Mouse (Mus musculus) MEL (cell line): ENCODE measurements around the gene Rsrc1. TPM values are rescaled to one million over a fixed set of nuclear protein-coding genes. Genes with fewer than 3 reads are reported as not detected.
"Not testable (repeated sequence)": the region's sequence is repeated elsewhere in the genome, so short reads cannot be mapped to it uniquely, and the experiment has no call there.

Experiments used
- DNase-seq: peaks from one replicate; pipeline ENCODE4 v3.0.0; 2011; ENCODE audit warnings: low read depth, low spot score
- H3K27ac ChIP-seq: 2 replicates; pipeline ENCODE4 v1.5.1; 2012; ENCODE audit warnings: low read depth, mild to moderate bottlenecking, control low read depth, low read length, moderate library complexity; ENCODE audit not compliant: control insufficient read depth
- H3K27me3 ChIP-seq, 2 experiments: fragments of 150-350 bp in 1 of 2; sonication (generic) in 1 of 2; 2 replicates each; pipeline ENCODE4 v1.6.1; 2012; ENCODE audit warnings: low read length in 2 of 2, mild to moderate bottlenecking in 2 of 2, improper control_type of control experiment in 1 of 2, moderate library complexity in 1 of 2; ENCODE audit not compliant: insufficient read depth in 2 of 2, control insufficient read depth in 1 of 2
- H3K36me3 ChIP-seq, 2 experiments: 2 replicates each; pipeline ENCODE4 v1.6.1; 2012 to 2014; ENCODE audit warnings: low read length in 2 of 2, improper control_type of control experiment in 1 of 2, inconsistent platforms in 1 of 2, mild to moderate bottlenecking in 1 of 2; ENCODE audit not compliant: insufficient read depth in 2 of 2, control insufficient read depth in 1 of 2
- H3K4me1 ChIP-seq, 2 experiments: fragments of 150-350 bp in 1 of 2; sonication (generic) in 1 of 2; 2 replicates each; pipeline ENCODE4 v1.6.1; 2012; ENCODE audit warnings: low read length in 2 of 2, improper control_type of control experiment in 1 of 2, mild to moderate bottlenecking in 1 of 2; ENCODE audit not compliant: insufficient read depth in 2 of 2, control insufficient read depth in 1 of 2
- H3K4me3 ChIP-seq, 2 experiments: fragments of 150-350 bp in 1 of 2; sonication (generic) in 1 of 2; 2 replicates each; pipeline ENCODE4 v1.5.1; 2012; ENCODE audit warnings: low read depth in 2 of 2, low read length in 2 of 2, mild to moderate bottlenecking in 2 of 2, moderate library complexity in 2 of 2, control low read depth in 1 of 2, improper control_type of control experiment in 1 of 2; ENCODE audit not compliant: control insufficient read depth in 1 of 2, insufficient read depth in 1 of 2
- H3K79me2 ChIP-seq: 2 replicates; pipeline ENCODE4 v1.6.1; 2012; ENCODE audit warnings: mild to moderate bottlenecking, low read length, moderate library complexity; ENCODE audit not compliant: control insufficient read depth, poor library complexity, insufficient read depth
- H3K9ac ChIP-seq: 2 replicates; pipeline ENCODE4 v1.6.1; 2012; ENCODE audit warnings: low read depth, mild to moderate bottlenecking, control low read depth, low read length, moderate library complexity; ENCODE audit not compliant: control insufficient read depth, poor library complexity, severe bottlenecking
- H3K9me3 ChIP-seq: fragments of 150-350 bp; sonication (generic); replicated peaks from 2 replicates; pipeline ENCODE4 v1.6.1; 2012; ENCODE audit warnings: mild to moderate bottlenecking, low read length, improper control_type of control experiment, moderate library complexity; ENCODE audit not compliant: insufficient read depth
- BHLHE40 ChIP-seq: IDR thresholded peaks from 2 replicates; pipeline ENCODE4 v1.6.1; 2012; ENCODE audit warnings: low read depth, mild to moderate bottlenecking, inconsistent platforms, low read length, improper control_type of control experiment, borderline replicate concordance
- CHD1 ChIP-seq: IDR thresholded peaks from 2 replicates; pipeline ENCODE4 v1.6.1; 2012; ENCODE audit warnings: low read depth, mild to moderate bottlenecking, inconsistent platforms, low read length, improper control_type of control experiment
- CHD2 ChIP-seq: IDR thresholded peaks from 2 replicates; pipeline ENCODE4 v1.6.1; 2011; ENCODE audit warnings: low read length, improper control_type of control experiment
- CTCF ChIP-seq, 3 experiments: IDR thresholded peaks in 2 of 3; conservative IDR thresholded peaks in 1 of 3; 2 replicates each; pipeline ENCODE4 v1.5.1; 2011 to 2012; ENCODE audit warnings: low read length in 3 of 3, low read depth in 2 of 3, mild to moderate bottlenecking in 2 of 3, improper control_type of control experiment in 1 of 3, inconsistent platforms in 1 of 3, mixed read lengths in 1 of 3, moderate library complexity in 1 of 3; ENCODE audit not compliant: control insufficient read depth in 1 of 3, insufficient read depth in 1 of 3, poor library complexity in 1 of 3, severe bottlenecking in 1 of 3
- E2F4 ChIP-seq: IDR thresholded peaks from 2 replicates; pipeline ENCODE4 v1.6.1; 2011; ENCODE audit warnings: low read depth, low read length, improper control_type of control experiment, borderline replicate concordance
- ELF1 ChIP-seq: IDR thresholded peaks from 2 replicates; pipeline ENCODE4 v1.6.1; 2014; ENCODE audit warnings: low read depth, mild to moderate bottlenecking, inconsistent platforms, low read length, improper control_type of control experiment, moderate library complexity
- ETS1 ChIP-seq: IDR thresholded peaks from 2 replicates; pipeline ENCODE4 v1.6.1; 2012; ENCODE audit warnings: low read depth, mild to moderate bottlenecking, inconsistent platforms, low read length, improper control_type of control experiment, moderate library complexity
- GATA1 ChIP-seq: IDR thresholded peaks from 2 replicates; pipeline ENCODE4 v1.6.1; 2011; ENCODE audit warnings: low read depth, low read length, improper control_type of control experiment
- MAFK ChIP-seq: IDR thresholded peaks from 2 replicates; pipeline ENCODE4 v1.6.1; 2011; ENCODE audit warnings: low read depth, mild to moderate bottlenecking, low read length, improper control_type of control experiment, borderline replicate concordance
- MAX ChIP-seq: IDR thresholded peaks from 2 replicates; pipeline ENCODE4 v1.6.1; 2011; ENCODE audit warnings: low read length, improper control_type of control experiment
- MXI1 ChIP-seq: IDR thresholded peaks from 2 replicates; pipeline ENCODE4 v1.6.1; 2011; ENCODE audit warnings: mild to moderate bottlenecking, low read depth, low read length, improper control_type of control experiment
- POLR2A ChIP-seq, 2 experiments: IDR thresholded peaks; 2 replicates each; pipeline ENCODE4 v1.6.1; 2011 to 2012; ENCODE audit warnings: low read length in 2 of 2, mild to moderate bottlenecking in 2 of 2, control low read depth in 1 of 2, improper control_type of control experiment in 1 of 2, low read depth in 1 of 2, moderate library complexity in 1 of 2; ENCODE audit not compliant: control insufficient read depth in 1 of 2, insufficient read depth in 1 of 2, poor library complexity in 1 of 2
- POLR2AphosphoS5 ChIP-seq: IDR thresholded peaks from 2 replicates; pipeline ENCODE4 v1.6.1; 2012; ENCODE audit warnings: low read depth, borderline replicate concordance, mild to moderate bottlenecking, inconsistent platforms, low read length, moderate library complexity, mixed read lengths
- RAD21 ChIP-seq: IDR thresholded peaks from 2 replicates; pipeline ENCODE4 v1.6.1; 2011; ENCODE audit warnings: mild to moderate bottlenecking, low read depth, low read length, improper control_type of control experiment
- RCOR1 ChIP-seq: IDR thresholded peaks from 2 replicates; pipeline ENCODE4 v1.6.1; 2012; ENCODE audit warnings: low read depth, mild to moderate bottlenecking, inconsistent platforms, low read length, improper control_type of control experiment
- SIN3A ChIP-seq: IDR thresholded peaks from 2 replicates; pipeline ENCODE4 v1.6.1; 2012; ENCODE audit warnings: low read length, improper control_type of control experiment, inconsistent platforms
- SMC3 ChIP-seq: IDR thresholded peaks from 2 replicates; pipeline ENCODE4 v1.6.1; 2011; ENCODE audit warnings: low read depth, low read length, improper control_type of control experiment
- TBP ChIP-seq: IDR thresholded peaks from 2 replicates; pipeline ENCODE4 v1.8.0; 2011; ENCODE audit warnings: low read depth, low read length, improper control_type of control experiment
- ZC3H11A ChIP-seq: IDR thresholded peaks from 2 replicates; pipeline ENCODE4 v1.6.1; 2012; ENCODE audit warnings: low read depth, mild to moderate bottlenecking, inconsistent platforms, low read length, improper control_type of control experiment
- ZKSCAN1 ChIP-seq: IDR thresholded peaks from 2 replicates; pipeline ENCODE4 v1.6.1; 2012; ENCODE audit warnings: low read depth, mild to moderate bottlenecking, inconsistent platforms, low read length, improper control_type of control experiment, moderate library complexity
- ZMIZ1 ChIP-seq: IDR thresholded peaks from 2 replicates; pipeline ENCODE4 v1.6.1; 2012; ENCODE audit warnings: low read depth, mild to moderate bottlenecking, inconsistent platforms, low read length, improper control_type of control experiment, moderate library complexity
- polyA plus RNA-seq, 2 experiments: library from polyadenylated mRNA; stranded (reverse) in 1 of 2; unstranded in 1 of 2; fragments of >175 nt in 1 of 2; fragments of >200 nt in 1 of 2; gene quantifications; 2 replicates each; pipeline versions ENCODE4 v1.2.1 to v1.2.4; 2012; ENCODE audit warnings: low replicate concordance in 2 of 2, low read depth in 1 of 2; ENCODE audit not compliant: insufficient read length in 2 of 2, insufficient read depth in 1 of 2, missing spikeins in 1 of 2
- total RNA-seq: library from RNA; depleted of rRNA; stranded (reverse); fragments of 300-350 nt; gene quantifications from 2 replicates; pipeline ENCODE4 v1.2.3, GENCODE M21; 2012

The Rsrc1 gene
- total and polyA plus RNA-seq, 3 experiments = 22.8 to 100 (median 42.7) TPM

DNA sequence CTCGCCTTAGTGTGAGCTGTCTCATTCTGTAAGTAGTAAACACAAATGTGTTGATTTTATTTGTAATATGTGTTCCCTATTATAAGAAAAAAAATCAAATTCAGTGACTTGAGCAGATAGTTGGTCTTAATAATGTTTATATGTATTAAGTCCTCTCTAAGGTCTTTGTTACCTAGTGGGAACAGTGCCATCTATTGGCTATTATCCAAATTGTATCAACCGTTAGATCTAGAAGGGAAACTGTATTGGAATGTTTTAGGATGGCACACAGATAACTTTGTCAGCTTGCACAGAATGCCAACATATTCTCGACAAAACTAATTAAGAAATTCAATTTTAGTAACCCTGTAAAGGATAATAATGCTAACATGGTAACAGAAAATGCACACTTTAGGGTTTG, 216.0 kb downstream of the Rsrc1 start:
- Histone ChIP-seq H3K36me3 (no peaks in the 10 kb centered on the region), H3K9me3 (no peaks in the 10 kb centered on the region), H3K27me3 (no peaks in the 10 kb centered on the region), H3K4me3 (no peak overlapping the region), H3K79me2 (no peaks in the 10 kb centered on the region), H3K27ac (no peak overlapping the region), H3K4me1 (no peaks in the 10 kb centered on the region), H3K9ac (no peak overlapping the region)
- DNase-seq = peak; percentile 49
- TF ChIP-seq SMC3 (peak; percentile 47), ZKSCAN1 (no peak), CTCF (IDR thresholded peaks at IDR 0.05 in 2 of 3, conservative IDR thresholded peaks at IDR 0.05 in 1 of 3; ENCODE audit: control insufficient read depth in 1 of 3, insufficient read depth in 1 of 3, low read depth in 2 of 3, low read length in 3 of 3, poor library complexity in 1 of 3, severe bottlenecking in 1 of 3) (peak in 2 of 3 experiments; percentile 18 to 45; a peak in 3 of 6 replicates), RAD21 (peak; percentile 60), ZC3H11A (peak; percentile 15; the same call in 1 of the 2 replicates)

DNA sequence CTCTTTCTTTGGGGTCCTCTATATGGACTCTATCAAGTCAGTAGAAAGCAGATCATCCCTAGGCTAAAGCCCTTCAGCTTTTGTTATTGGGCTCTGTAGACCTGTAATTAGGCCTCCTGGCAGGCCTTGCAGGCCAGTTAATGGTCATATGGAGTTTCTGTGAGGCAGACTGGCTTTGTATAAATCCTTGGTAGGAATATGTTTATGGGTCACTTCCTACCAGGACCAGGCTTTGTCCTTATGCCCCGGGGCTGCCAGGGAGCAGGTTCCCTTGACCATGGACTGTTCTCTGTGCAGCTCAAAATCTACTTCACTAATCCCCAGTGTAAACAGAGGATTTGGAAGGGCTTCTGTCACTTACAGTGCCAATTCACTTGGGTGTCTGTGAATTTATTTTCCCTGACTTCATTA, 231.9 kb downstream of the Rsrc1 start:
- no peaks in the 10 kb centered on the region for H3K4me1 ChIP-seq
- no peak for DNase-seq
- no peaks in the 10 kb centered on the region for H3K27me3 ChIP-seq
- H3K4me3 ChIP-seq = no peak overlapping the region
- no peak overlapping the region for H3K27ac ChIP-seq
- no peaks in the 10 kb centered on the region for H3K79me2 ChIP-seq
- TF ChIP-seq CHD1 (no peak), SIN3A (no peak), BHLHE40 (no peak), ETS1 (no peak), TBP (no peak), MAX (no peak), CHD2 (no peak), RCOR1 (no peak), ZMIZ1 (no peak), MAFK (no peak), ZC3H11A (no peak), GATA1 (no peak), SMC3 (no peak)
- H3K9me3 ChIP-seq = no peaks in the 10 kb centered on the region
- H3K9ac ChIP-seq = no peak overlapping the region
- no peaks in the 10 kb centered on the region for H3K36me3 ChIP-seq

DNA sequence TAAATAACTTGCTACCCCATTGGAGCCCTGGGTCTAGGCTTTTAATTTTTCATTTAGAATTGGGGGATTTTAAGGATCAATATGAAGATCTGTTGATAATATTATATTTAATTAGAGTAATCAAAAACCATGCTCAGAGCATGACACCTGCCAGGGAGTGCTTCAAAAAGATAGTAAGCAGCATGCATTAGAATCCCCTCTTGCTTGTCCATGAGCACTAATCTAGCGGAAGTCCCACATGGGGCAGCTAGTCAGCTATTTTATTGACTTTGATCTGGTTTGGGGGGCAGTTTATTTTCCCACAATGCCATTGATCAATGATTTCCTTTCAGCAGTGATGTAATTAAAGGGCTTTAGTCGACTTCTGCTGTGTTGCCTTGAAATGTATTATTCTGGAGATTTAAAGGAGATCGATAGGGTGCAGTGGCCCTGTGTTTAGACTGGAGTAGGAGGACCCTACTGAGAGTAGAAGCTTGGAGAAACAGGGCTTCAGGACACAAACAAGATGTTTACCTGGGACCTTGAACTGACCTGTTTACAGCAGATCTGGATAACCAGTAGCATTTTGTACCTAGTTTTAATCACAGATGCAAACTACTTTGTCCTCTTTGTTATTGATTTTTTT, 251.5 kb downstream of the Rsrc1 start:
- TF ChIP-seq E2F4 (no peak), ZKSCAN1 (no peak), GATA1 (no peak), ELF1 (no peak), POLR2AphosphoS5 (no peak), MAFK (no peak), ZMIZ1 (no peak), POLR2A (IDR thresholded peaks at IDR 0.05; ENCODE audit: control insufficient read depth in 1 of 2, insufficient read depth in 1 of 2, low read depth in 1 of 2, low read length in 2 of 2, poor library complexity in 1 of 2) (no peak), MXI1 (no peak), SIN3A (no peak), ETS1 (no peak), SMC3 (no peak)
- Histone ChIP-seq H3K9me3 (no peaks in the 10 kb centered on the region), H3K27me3 (no peaks in the 10 kb centered on the region), H3K4me3 (no peak overlapping the region), H3K27ac (no peak overlapping the region), H3K79me2 (no peaks in the 10 kb centered on the region), H3K9ac (no peak overlapping the region), H3K4me1 (no peaks in the 10 kb centered on the region), H3K36me3 (no peaks in the 10 kb centered on the region)
- no peak for DNase-seq

DNA sequence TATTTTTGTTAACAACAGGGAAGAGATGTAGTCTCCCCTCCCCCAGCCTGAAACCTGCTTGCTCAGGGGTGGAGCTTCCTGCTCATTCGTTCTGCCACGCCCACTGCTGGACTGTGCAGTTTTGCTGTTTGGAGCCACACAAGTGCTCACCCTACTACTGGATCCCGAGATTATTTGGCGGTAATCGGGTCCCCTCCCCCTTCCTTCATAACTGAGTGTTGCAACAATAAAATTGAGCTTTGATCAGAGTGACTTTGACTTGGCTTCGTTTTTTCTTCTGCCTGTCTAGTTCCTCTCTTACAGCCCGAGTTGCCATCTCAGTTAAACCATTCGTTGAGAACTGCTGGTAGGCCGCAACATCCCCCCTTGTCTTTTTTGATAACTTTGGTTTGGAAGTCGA, 261.3 kb downstream of the Rsrc1 start:
- H3K9ac ChIP-seq, H3K4me1 ChIP-seq, H3K4me3 ChIP-seq, H3K79me2 ChIP-seq, H3K9me3 ChIP-seq, H3K36me3 ChIP-seq, H3K27ac ChIP-seq, DNase-seq, H3K27me3 ChIP-seq: not testable (repeated sequence)
